Mouse (Mus musculus) heart, embryonic 11.5 days (tissue): ENCODE data around the gene Unc79. TPM values are rescaled to one million over a fixed set of nuclear protein-coding genes. Genes with fewer than 3 reads are reported as not detected.

Experiments used
- ATAC-seq: fragments of 200-750 bp; cut with Nextera tagmentation; replicated peaks from 2 replicates; pipeline ENCODE4 v1.8.0; 2017; ENCODE audit warnings: moderate library complexity; ENCODE audit not compliant: insufficient number of reproducible peaks, low FRiP score, low TSS enrichment
- H3K27ac ChIP-seq: fragments of 300-500 bp; sonication (generic); 2 replicates; pipeline ENCODE4 v1.5.1; 2014; ENCODE audit warnings: mild to moderate bottlenecking, low read depth, low read length
- H3K27me3 ChIP-seq: fragments of 300-500 bp; sonication (generic); 2 replicates; pipeline ENCODE4 v1.6.1; 2014; ENCODE audit warnings: mild to moderate bottlenecking, low read length, mixed read lengths; ENCODE audit not compliant: control insufficient read depth, insufficient read depth
- H3K36me3 ChIP-seq: fragments of 300-500 bp; sonication (generic); 2 replicates; pipeline ENCODE4 v1.6.1; 2014; ENCODE audit warnings: mild to moderate bottlenecking, low read length, moderate library complexity, mixed read lengths; ENCODE audit not compliant: control insufficient read depth, insufficient read depth
- H3K4me1 ChIP-seq: fragments of 300-500 bp; sonication (generic); 2 replicates; pipeline ENCODE4 v1.6.1; 2014; ENCODE audit warnings: low read length; ENCODE audit not compliant: control insufficient read depth, insufficient read depth
- H3K4me2 ChIP-seq: fragments of 300-500 bp; sonication (generic); 2 replicates; pipeline ENCODE4 v1.6.1; 2014; ENCODE audit warnings: mild to moderate bottlenecking, moderate library complexity
- H3K4me3 ChIP-seq: fragments of 300-500 bp; sonication (generic); 2 replicates; pipeline ENCODE4 v1.5.1; 2014; ENCODE audit warnings: low read depth, low read length
- H3K9ac ChIP-seq: fragments of 300-500 bp; sonication (generic); 2 replicates; pipeline ENCODE4 v1.6.1; 2014; ENCODE audit warnings: mild to moderate bottlenecking, low read depth, low read length, moderate library complexity
- H3K9me3 ChIP-seq: fragments of 300-500 bp; sonication (generic); replicated peaks from 2 replicates; pipeline ENCODE4 v1.6.1; 2016; ENCODE audit warnings: low read length; ENCODE audit not compliant: control insufficient read depth
- WGBS: fragments of 180-500 bp; shearing (Covaris S2); extraction: QIAGEN DNeasy Blood & Tissue Kit; methylation state at CpG from one replicate; pipeline ENCODE4 v1.1.7; 2014; ENCODE audit not compliant: insufficient replicate concordance; 5-methylcytosine and 5-hydroxymethylcytosine counted together
- polyA plus RNA-seq: library from polyadenylated mRNA; unstranded; fragments of >200 nt; fragmentation: Nextera tagmentation; extraction: Ambion mirVana; gene quantifications from 2 replicates; pipeline ENCODE4 v1.2.1, GENCODE M21; 2014

Gene Unc79
- polyA plus RNA-seq, 1 experiment from 2014 or later, result 0.16 TPM

GRCm38 (mm10) chr12:102987736-102988135 is 39.1 kb downstream of the Unc79 start:
- no peak overlapping the region for H3K9ac ChIP-seq
- H3K27me3 ChIP-seq, result no peaks in the 10 kb centered on the region
- H3K9me3 ChIP-seq, result no peaks in the 10 kb centered on the region
- H3K27ac ChIP-seq, result no peak overlapping the region
- no peaks in the 10 kb centered on the region for H3K36me3 ChIP-seq
- no peak overlapping the region for H3K4me2 ChIP-seq
- no peaks in the 10 kb centered on the region for H3K4me1 ChIP-seq
- no peak for ATAC-seq
- H3K4me3 ChIP-seq, result no peak overlapping the region
- WGBS, result 60% methylated on average over 6 of the region's 6 CpGs

DNA sequence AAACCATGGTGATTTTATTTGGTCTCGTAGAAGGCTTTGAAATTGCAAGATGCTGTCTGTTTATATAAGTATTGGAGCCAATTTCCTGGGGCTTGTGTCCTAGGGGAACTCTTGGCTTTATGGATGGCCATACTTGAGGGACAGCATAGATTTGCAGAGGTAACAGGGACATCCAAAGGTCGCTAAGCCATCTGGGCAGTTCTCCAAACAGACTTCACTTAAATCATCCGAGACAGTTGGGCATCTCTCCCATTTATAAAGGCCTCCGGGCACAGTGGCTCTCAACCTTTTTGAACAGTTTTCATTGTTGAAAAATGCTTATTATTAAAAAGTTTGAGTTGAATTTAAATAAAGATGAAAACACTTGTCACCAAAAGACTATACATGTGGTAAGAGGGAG is 59.8 kb downstream of the Unc79 start:
- 68% methylated on average over 4 of the region's 4 CpGs for WGBS
- H3K4me1 ChIP-seq, result no peaks in the 10 kb centered on the region
- H3K9me3 ChIP-seq, result no peaks in the 10 kb centered on the region
- H3K9ac ChIP-seq, result no peak overlapping the region
- H3K27ac ChIP-seq, result no peak overlapping the region
- no peaks in the 10 kb centered on the region for H3K36me3 ChIP-seq
- no peaks in the 10 kb centered on the region for H3K27me3 ChIP-seq
- no peak for ATAC-seq
- no peak overlapping the region for H3K4me2 ChIP-seq
- H3K4me3 ChIP-seq, result no peak overlapping the region

GRCm38 (mm10) chr12:103018161-103018560 is 69.5 kb downstream of the Unc79 start:
- Histone ChIP-seq H3K9ac (no peak overlapping the region), H3K27me3 (no peaks in the 10 kb centered on the region), H3K9me3 (no peaks in the 10 kb centered on the region), H3K4me1 (no peaks in the 10 kb centered on the region), H3K27ac (no peak overlapping the region), H3K4me3 (no peak overlapping the region), H3K4me2 (no peak overlapping the region), H3K36me3 (no peaks in the 10 kb centered on the region)
- no peak for ATAC-seq
- WGBS, result 88% methylated on average over 12 of the region's 12 CpGs

DNA sequence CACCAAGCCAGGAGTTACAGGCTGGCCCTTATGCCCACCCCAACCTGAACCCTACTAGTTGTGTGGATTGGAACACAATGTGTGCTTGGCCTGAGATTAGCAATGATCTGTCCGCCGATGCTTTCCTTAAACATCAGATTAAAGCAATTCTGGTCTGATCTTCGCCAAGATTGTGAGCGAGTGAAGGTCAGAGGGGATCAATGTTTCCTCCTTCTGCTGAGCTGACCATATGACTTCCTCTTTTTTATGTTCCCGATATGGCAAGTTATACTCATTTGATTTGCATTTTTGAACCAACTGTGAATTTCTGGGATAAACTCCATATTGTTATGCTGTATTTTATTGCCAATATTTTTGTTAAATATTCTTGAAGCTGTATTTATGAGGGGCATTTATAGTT is 88.0 kb downstream of the Unc79 start:
- H3K27ac ChIP-seq, result no peak overlapping the region
- ATAC-seq, result no peak
- H3K4me3 ChIP-seq, result no peak overlapping the region
- no peaks in the 10 kb centered on the region for H3K4me1 ChIP-seq
- H3K36me3 ChIP-seq, result no peaks in the 10 kb centered on the region
- no peak overlapping the region for H3K9ac ChIP-seq
- H3K27me3 ChIP-seq, result no peaks in the 10 kb centered on the region
- no peaks in the 10 kb centered on the region for H3K9me3 ChIP-seq
- WGBS, result 71% methylated on average over 5 of the region's 5 CpGs
- H3K4me2 ChIP-seq, result no peak overlapping the region

- no peaks in the 10 kb centered on the region for H3K36me3 ChIP-seq
- 69% methylated on average over 10 of the region's 10 CpGs for WGBS
- no peak overlapping the region for H3K9ac ChIP-seq
- H3K27me3 ChIP-seq, result no peaks in the 10 kb centered on the region
- no peaks in the 10 kb centered on the region for H3K9me3 ChIP-seq
- H3K4me3 ChIP-seq, result no peak overlapping the region
- H3K4me1 ChIP-seq, result no peaks in the 10 kb centered on the region
- no peak overlapping the region for H3K4me2 ChIP-seq
- H3K27ac ChIP-seq, result no peak overlapping the region
- no peak for ATAC-seq
These were observed 90.7 kb downstream of the Unc79 start for GRCm38 (mm10) chr12:103039332-103039731.

- Histone ChIP-seq H3K4me2 (no peak overlapping the region), H3K27ac (no peak overlapping the region), H3K4me1 (no peaks in the 10 kb centered on the region), H3K4me3 (no peak overlapping the region), H3K9me3 (no peaks in the 10 kb centered on the region), H3K36me3 (no peaks in the 10 kb centered on the region), H3K9ac (no peak overlapping the region), H3K27me3 (no peaks in the 10 kb centered on the region)
- no peak for ATAC-seq
- WGBS, result 59% methylated on average over 2 of the region's 2 CpGs
These were observed 91.5 kb downstream of the Unc79 start for GRCm38 (mm10) chr12:103040136-103040535.

DNA sequence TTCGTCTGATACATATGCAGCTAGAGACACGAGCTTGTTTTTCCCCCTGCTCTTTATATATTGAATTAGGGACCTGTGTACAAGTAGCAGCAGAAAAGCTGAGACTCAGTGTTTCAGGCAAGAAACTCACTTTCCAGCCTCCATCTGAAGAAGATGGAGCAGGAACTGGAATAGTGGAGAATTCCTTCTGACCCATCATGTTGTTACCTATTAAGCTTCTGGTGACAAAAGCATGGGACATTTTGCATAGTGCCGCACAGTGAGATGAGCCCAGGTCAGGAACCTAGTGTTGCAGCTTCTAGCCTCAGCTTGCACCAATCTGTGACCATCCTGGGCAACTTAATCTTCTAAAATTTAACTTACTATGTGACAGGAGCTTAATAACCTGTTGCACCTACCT is 92.7 kb downstream of the Unc79 start:
- ATAC-seq, result no peak
- Histone ChIP-seq H3K36me3 (no peaks in the 10 kb centered on the region), H3K27me3 (no peaks in the 10 kb centered on the region), H3K27ac (no peak overlapping the region), H3K9ac (no peak overlapping the region), H3K4me3 (no peak overlapping the region), H3K4me2 (no peak overlapping the region), H3K4me1 (no peaks in the 10 kb centered on the region; the same call in 1 of the 2 replicates), H3K9me3 (no peaks in the 10 kb centered on the region)
- 78% methylated on average over 3 of the region's 3 CpGs for WGBS

- no peaks in the 10 kb centered on the region for H3K36me3 ChIP-seq
- H3K27ac ChIP-seq, result no peak overlapping the region
- ATAC-seq, result no peak
- peaks cover 5% of the 10 kb centered on the region; the same call in 1 of the 2 replicates for H3K4me1 ChIP-seq
- no peak overlapping the region for H3K9ac ChIP-seq
- no peaks in the 10 kb centered on the region for H3K27me3 ChIP-seq
- H3K9me3 ChIP-seq, result no peaks in the 10 kb centered on the region
- no peak overlapping the region for H3K4me2 ChIP-seq
- H3K4me3 ChIP-seq, result no peak overlapping the region
- WGBS, result 88% methylated on average over 5 of the region's 5 CpGs
These were observed 94.1 kb downstream of the Unc79 start for GRCm38 (mm10) chr12:103042711-103043110.

DNA sequence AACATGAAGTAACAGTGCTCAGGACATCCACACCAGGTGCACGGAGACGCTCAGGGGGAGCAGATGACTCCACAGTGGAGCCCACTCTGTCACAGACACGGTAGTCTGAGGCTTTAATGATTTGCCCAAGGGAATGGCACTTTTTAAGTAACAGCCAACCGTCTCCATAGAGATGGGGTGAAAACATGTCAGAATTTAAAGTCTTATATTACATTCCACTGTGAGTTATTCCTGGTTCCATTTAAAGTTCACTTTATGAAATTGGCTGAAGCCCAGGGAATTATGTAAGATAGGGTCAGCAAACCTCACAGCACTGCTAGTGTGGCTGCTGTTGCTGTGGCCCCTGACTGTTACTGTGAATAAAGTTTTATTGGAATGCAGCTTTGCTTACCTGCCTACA is 95.8 kb downstream of the Unc79 start:
- Histone ChIP-seq H3K9ac (no peak overlapping the region), H3K9me3 (no peaks in the 10 kb centered on the region), H3K4me2 (no peak overlapping the region), H3K27ac (no peak overlapping the region), H3K4me3 (no peak overlapping the region), H3K36me3 (no peaks in the 10 kb centered on the region), H3K27me3 (no peaks in the 10 kb centered on the region), H3K4me1 (peaks cover 5% of the 10 kb centered on the region; the same call in 1 of the 2 replicates)
- no peak for ATAC-seq
- 76% methylated on average over 4 of the region's 4 CpGs for WGBS
